Mouse (Mus musculus): Measurements from ENCODE around the gene Mbtps1. TPM values are rescaled to one million over a fixed set of nuclear protein-coding genes. Genes with fewer than 3 reads are reported as not detected.
A peak's percentile ranks its signal among the peaks of the same experiment; 100 is the strongest.

Gene Mbtps1
- total RNA-seq, 2 experiments from 2014 or later = 39.7 to 41.3 TPM

DNA sequence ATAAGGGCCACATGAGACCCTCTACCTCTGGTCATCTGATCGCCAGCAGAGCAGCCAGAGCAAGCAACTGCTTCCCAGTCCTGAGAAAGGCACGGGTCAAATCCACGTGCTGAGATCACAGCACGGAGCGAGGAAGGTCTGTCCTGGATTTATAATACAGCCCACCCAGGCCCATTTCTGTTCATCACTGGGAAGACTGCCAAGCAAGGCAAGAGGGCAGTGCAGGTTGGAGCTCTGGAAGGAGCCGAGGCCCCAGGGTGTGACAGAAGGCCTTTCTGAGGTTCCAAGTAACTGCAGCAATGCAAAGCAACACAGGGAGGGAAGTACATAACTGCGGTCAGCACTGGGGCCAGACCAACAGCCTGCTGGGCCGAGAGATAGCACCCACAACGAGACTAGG, 48.1 kb downstream of the Mbtps1 start:
- no peak for DNase-seq
- intact Hi-C loops (cut with DNase I) = no loop called here

- intact Hi-C loops (cut with DNase I) = no loop called here
- DNase-seq = no peak
Observed at GRCm38 (mm10) chr8:119506106-119506505, 52.4 kb downstream of the Mbtps1 start.

DNA sequence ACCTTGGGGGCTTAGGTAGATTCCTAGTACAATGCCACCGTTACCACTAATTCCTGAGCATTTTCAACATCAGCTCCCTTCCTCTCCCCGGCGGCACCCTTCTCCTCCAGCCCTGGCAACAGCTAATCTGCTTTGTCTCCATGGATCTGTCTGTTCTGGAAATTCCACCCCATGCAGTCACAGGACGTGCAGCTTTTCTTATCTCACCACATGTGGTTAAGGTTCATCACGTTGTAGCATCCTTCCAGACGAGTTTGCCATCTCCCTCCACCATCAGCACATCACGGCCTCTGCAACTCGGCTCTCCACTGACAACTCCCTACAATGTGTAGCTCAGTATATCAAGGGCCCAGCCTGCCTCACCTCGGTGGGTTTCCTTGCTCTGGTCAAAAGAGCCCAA, 53.0 kb downstream of the Mbtps1 start:
- intact Hi-C loops (cut with DNase I) = no loop called here
- DNase-seq = no peak

DNA sequence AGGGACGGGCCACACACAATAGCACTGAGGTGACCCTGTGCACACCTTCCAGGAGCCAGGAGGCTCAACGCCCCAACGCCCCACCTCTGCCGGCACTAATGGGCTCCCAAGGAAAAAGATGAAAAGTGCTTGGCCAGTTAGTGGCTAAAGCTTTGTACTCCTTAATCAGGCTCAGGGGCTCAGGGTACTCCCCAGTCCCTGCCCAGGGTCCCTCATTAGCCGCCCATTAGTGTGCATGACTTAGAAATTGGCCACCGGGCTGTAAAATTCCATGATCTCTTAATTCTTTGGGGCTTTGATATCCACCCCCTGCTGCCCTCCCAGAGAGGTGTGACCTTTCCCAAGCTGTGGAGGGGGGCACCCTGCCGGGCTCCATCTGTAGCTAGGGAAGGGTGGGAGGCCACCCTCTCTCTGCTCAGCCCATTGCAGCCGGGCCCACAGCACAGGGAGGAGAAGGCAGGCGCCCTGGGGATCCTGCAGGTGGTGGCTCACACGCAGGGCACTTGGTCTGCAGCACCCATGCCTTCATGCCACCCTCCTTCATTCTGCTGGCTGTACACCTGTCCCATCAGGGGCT, 55.3 kb downstream of the Mbtps1 start:
- DNase-seq = no peak
- intact Hi-C loops (cut with DNase I) = no loop called here

GRCm38 (mm10) chr8:119502111-119502510, 56.4 kb downstream of the Mbtps1 start:
- DNase-seq = no peak

GRCm38 (mm10) chr8:119501598-119501997, 56.9 kb downstream of the Mbtps1 start, which contains the start of gene Slc38a8:
TSS of gene Slc38a8 (minus strand) at chr8:119501698.
- intact Hi-C loops (cut with DNase I) = no loop called here
- DNase-seq = no peak

More at GRCm38 (mm10) chr8:119502111-119502510, 56.4 kb downstream of the Mbtps1 start:
- intact Hi-C loops (cut with DNase I) = no loop called here

GRCm38 (mm10) chr8:119499836-119500235, 58.7 kb downstream of the Mbtps1 start:
- no peak for DNase-seq
- intact Hi-C loops (cut with DNase I) = no loop called here

DNA sequence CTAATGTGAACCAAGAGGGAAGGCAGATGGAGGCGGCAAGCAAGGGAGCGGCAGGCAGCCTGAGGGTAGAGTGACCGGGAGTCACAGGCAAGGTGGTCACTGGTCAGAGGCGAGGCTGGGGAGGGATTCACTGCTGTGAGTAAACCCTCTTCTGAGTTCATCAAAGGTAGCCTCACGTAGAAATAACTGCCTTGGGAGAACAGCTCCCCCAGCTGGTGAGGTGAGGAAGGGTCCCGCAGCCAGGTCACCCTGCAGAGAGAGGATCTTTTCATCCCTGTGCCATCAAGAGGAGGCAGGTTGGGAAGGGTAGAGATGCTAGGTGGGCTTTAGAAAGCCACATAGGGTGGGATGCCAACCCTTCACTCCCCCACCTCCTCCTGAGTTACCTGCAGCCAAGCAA, 61.7 kb downstream of the Mbtps1 start:
- intact Hi-C loops (cut with DNase I) = loop anchor here (1.0 kb wide), 2 partner anchors 51 to 85 kb away; partner anchors contain the start of gene Necab2
- DNase-seq = peak; percentile 35 to 63

GRCm38 (mm10) chr8:119487093-119487492, 71.4 kb downstream of the Mbtps1 start:
- DNase-seq = no peak
- intact Hi-C loops (cut with DNase I) = no loop called here

DNA sequence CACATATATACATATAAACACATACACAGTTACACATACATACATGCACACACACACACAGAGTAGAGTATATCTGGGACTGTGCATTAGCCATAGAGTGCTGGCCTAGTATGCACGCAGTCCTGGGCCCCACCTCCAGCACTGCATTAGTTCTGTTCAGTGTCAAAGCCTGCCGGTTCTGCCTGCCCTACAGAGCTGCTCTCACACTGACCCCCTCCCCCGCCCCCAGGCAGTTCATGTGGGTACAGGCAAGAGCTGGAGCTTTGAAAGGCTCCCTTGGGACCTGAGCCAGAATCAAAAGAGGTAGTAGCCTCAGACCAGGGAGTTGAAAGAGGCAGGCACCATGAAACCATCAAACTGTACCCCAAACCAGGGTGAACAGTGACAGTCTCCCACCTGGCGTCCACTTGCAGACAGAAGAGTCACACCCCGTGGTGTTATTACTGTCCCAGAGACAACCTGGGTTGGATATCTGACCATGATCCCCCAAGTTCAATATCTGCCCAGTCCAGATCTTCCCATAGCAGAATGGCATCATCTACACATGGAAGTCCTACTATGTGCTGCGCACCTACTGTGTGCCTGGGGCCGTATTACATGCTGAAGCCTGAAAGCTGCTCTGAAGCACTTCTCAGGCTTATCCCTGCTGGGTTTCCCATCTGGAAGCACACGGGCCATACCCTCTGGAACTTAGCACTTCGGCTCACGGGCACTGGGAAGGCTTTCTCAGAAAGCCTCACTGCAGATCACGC, 74.2 kb downstream of the Mbtps1 start:
- intact Hi-C loops (cut with DNase I) = no loop called here
- DNase-seq = no peak

- intact Hi-C loops (cut with DNase I) = no loop called here
Observed at GRCm38 (mm10) chr8:119478684-119479083, 79.9 kb downstream of the Mbtps1 start.

GRCm38 (mm10) chr8:119468091-119468490, 90.4 kb downstream of the Mbtps1 start:
- intact Hi-C loops (cut with DNase I) = no loop called here
- DNase-seq = no peak

More at GRCm38 (mm10) chr8:119478684-119479083, 79.9 kb downstream of the Mbtps1 start:
- DNase-seq = no peak

- intact Hi-C loops (cut with DNase I) = no loop called here
- no peak for DNase-seq
Observed at GRCm38 (mm10) chr8:119466794-119467193, 91.7 kb downstream of the Mbtps1 start.

DNA sequence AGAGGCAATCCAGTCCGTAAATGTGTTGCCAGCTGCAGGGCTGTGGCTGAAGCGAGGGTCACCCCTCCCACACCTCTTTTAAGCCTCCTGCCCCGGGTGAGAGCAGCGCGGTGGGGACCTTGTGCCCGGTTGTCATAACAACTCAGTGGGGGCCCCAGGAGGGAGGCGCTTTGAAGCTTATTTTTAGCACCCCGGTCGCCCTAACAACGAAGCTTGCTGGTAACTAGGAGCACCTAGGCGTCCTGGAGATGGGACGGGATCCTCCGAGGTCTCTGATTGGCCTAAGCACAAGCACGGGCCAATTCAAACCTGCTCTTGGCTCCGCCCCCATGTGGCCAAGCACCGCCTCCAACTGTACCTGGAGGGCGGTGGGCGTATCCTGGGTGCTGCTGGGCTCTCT, 92.4 kb downstream of the Mbtps1 start:
- DNase-seq = no peak
- intact Hi-C loops (cut with DNase I) = no loop called here

- intact Hi-C loops (cut with DNase I) = no loop called here
Observed at GRCm38 (mm10) chr8:119463709-119464108, 94.8 kb downstream of the Mbtps1 start.

DNA sequence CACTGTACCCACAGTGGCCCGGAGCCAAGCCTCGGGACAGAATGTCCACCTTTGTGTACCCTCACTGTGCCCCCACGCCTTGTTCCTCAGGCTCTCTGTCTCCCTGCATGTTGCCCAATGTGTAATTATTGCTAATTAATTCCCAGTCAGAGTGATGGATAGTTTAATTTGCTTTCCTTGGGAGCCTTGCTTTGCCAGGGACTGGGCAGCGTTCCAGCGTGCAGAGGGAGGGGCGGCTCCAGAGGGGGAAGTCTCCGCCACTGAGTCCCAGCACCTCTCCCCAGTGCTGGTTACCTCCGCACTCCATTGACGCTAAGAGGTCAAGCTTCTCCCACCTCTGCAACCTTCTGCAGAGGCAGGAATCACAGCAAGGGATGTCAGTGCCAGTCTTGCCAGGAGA, 97.2 kb downstream of the Mbtps1 start:
- intact Hi-C loops (cut with DNase I) = no loop called here
- no peak for DNase-seq

More at GRCm38 (mm10) chr8:119463709-119464108, 94.8 kb downstream of the Mbtps1 start:
- no peak for DNase-seq

DNA sequence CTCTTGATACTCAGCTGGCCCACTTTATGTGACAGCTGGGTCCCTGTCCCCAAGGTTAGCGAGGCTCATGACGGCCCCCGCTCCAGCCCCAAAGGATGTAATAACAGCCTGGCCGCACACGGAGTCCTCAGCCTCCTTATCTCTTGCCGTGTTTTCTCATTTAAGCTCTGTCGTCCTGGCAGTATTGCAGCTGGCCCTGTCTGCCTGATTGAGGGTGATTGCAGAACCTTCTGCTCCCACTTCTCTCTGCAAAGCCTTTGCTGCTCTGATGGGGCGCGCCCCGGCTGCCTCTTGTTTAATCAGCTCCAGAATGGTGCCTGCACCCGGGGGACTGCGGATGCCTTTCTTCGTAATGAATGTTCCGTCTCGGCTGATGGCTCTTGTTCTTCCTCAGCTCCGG, 98.8 kb downstream of the Mbtps1 start:
- intact Hi-C loops (cut with DNase I) = no loop called here
- DNase-seq = peak in 1 of 2 experiments; percentile 31

Other genes starting within 250 kb of the Mbtps1 start
- gene Hsbp1, start 214.2 kb downstream of the Mbtps1 start, total RNA-seq (2021) = 100 to 1,000 TPM; 151 to 152 TPM
- gene Mlycd, start 163.9 kb downstream of the Mbtps1 start, total RNA-seq (2021) = 100 to 1,000 TPM; 124 to 152 TPM
- gene Osgin1, start 124.6 kb downstream of the Mbtps1 start, total RNA-seq (2021) = 1 to 10 TPM; 4.6 to 7.4 TPM
- gene Necab2, start 112.0 kb downstream of the Mbtps1 start, total RNA-seq (2021) = not detected
- not detected for gene Slc38a8, start 57.0 kb downstream of the Mbtps1 start, total RNA-seq (2021)
- gene Hsdl1, start 16.4 kb upstream of the Mbtps1 start, total RNA-seq (2021) = 10 to 100 TPM; 19.1 to 21.1 TPM
- not detected for gene Dnaaf1, start 16.5 kb upstream of the Mbtps1 start, total RNA-seq (2021)
- 1 to 10 TPM; 3.6 to 3.8 TPM for gene Taf1c, start 46.5 kb upstream of the Mbtps1 start, total RNA-seq (2021)
- not detected for gene Adad2, start 54.0 kb upstream of the Mbtps1 start, total RNA-seq (2021)
- gene Kcng4, start 76.9 kb upstream of the Mbtps1 start, total RNA-seq (2021) = under 1 TPM; 0.11 to 0.22 TPM
- 10 to 100 TPM; 33.5 to 40.7 TPM for gene Wfdc1, start 107.6 kb upstream of the Mbtps1 start, total RNA-seq (2021)
- gene Atp2c2, start 141.3 kb upstream of the Mbtps1 start, total RNA-seq (2021) = not detected
- gene Tldc1, start 219.7 kb upstream of the Mbtps1 start, total RNA-seq (2021) = 10 to 100 TPM; 11.1 to 13.3 TPM

All from heart, postnatal 36 days (tissue).